Mouse (Mus musculus) kidney, embryonic 14.5 days (tissue): ENCODE measurements at regions not wholly inside any gene's neighbourhood (a gene's known extent, or its start where the extent isn't known, plus 50 kb on each side); places are given as distances from the start of the nearest gene placed in this dataset.

Source experiments
- ATAC-seq: fragments of 200-750 bp; cut with Nextera tagmentation; 2 replicates; pipeline ENCODE4 v1.8.0; 2017; ENCODE audit warnings: moderate number of reproducible peaks, mild to moderate bottlenecking, moderate TSS enrichment, moderate library complexity; ENCODE audit not compliant: low FRiP score, low TSS enrichment
- H3K27ac ChIP-seq: fragments of 300-500 bp; sonication (generic); 2 replicates; pipeline ENCODE4 v1.5.1; 2014; ENCODE audit warnings: low read depth, mild to moderate bottlenecking, low read length, moderate library complexity, mixed read lengths
- H3K27me3 ChIP-seq: fragments of 300-500 bp; sonication (generic); 2 replicates; pipeline ENCODE4 v1.6.1; 2014; ENCODE audit warnings: mild to moderate bottlenecking, low read length; ENCODE audit not compliant: control insufficient read depth, insufficient read depth
- H3K36me3 ChIP-seq: fragments of 300-500 bp; sonication (generic); 2 replicates; pipeline ENCODE4 v1.6.1; 2014; ENCODE audit warnings: low read length, mixed read lengths; ENCODE audit not compliant: control insufficient read depth, insufficient read depth
- H3K4me1 ChIP-seq: fragments of 300-500 bp; sonication (generic); 2 replicates; pipeline ENCODE4 v1.6.1; 2014; ENCODE audit warnings: low read length, mixed read lengths; ENCODE audit not compliant: control insufficient read depth, insufficient read depth
- H3K4me2 ChIP-seq: fragments of 300-500 bp; sonication (generic); replicated peaks from 2 replicates; pipeline ENCODE4 v1.6.1; 2014; ENCODE audit warnings: low read depth, mild to moderate bottlenecking, low read length
- H3K4me3 ChIP-seq: fragments of 300-500 bp; sonication (generic); 2 replicates; pipeline ENCODE4 v1.5.1; 2014; ENCODE audit warnings: mild to moderate bottlenecking, low read length
- H3K9ac ChIP-seq: fragments of 300-500 bp; sonication (generic); 2 replicates; pipeline ENCODE4 v1.6.1; 2014; ENCODE audit warnings: low read depth, mild to moderate bottlenecking, low read length, moderate library complexity
- H3K9me3 ChIP-seq: fragments of 300-500 bp; sonication (generic); 2 replicates; pipeline ENCODE4 v1.6.1; 2016; ENCODE audit warnings: low read length; ENCODE audit not compliant: control insufficient read depth
- WGBS: fragments of 180-500 bp; shearing (Covaris S2); extraction: QIAGEN DNeasy Blood & Tissue Kit; methylation state at CpG from one replicate; pipeline ENCODE4 v1.1.7; 2014; 5-methylcytosine and 5-hydroxymethylcytosine counted together

DNA sequence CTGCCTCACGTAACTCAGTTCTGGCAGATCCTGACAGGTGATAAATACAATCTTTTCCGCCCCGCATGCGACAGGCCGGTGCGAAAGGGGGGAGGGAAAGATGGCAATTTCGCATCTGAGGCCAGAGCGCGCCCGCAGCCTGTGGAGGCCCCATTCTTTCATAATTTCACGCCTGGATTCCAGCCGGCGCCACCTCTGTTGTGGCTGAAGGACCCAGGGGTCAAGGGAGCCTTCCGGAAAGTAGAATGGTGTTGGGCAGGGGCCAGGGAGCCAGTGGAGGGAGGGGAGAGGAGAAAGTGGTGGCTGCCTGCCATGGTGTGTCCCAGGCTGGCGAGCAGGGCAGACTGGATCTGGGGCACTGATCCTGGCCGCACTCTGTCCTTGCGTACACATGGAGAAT, 224.5 kb downstream of the Gm26897 start:
- no peak overlapping the region for H3K4me3 ChIP-seq
- H3K9me3 ChIP-seq = no peaks in the 10 kb centered on the region
- peaks cover 3% of the 10 kb centered on the region; the same call in 1 of the 2 replicates for H3K27me3 ChIP-seq
- WGBS = 45% methylated on average over 17 of the region's 17 CpGs
- no peaks in the 10 kb centered on the region; the same call in 1 of the 2 replicates for H3K4me1 ChIP-seq
- H3K36me3 ChIP-seq = no peaks in the 10 kb centered on the region
- H3K9ac ChIP-seq = no peak overlapping the region
- no peak overlapping the region for H3K27ac ChIP-seq
- peak overlapping the region; percentile 4; the same call in 1 of the 2 replicates for H3K4me2 ChIP-seq
- ATAC-seq = no peak

DNA sequence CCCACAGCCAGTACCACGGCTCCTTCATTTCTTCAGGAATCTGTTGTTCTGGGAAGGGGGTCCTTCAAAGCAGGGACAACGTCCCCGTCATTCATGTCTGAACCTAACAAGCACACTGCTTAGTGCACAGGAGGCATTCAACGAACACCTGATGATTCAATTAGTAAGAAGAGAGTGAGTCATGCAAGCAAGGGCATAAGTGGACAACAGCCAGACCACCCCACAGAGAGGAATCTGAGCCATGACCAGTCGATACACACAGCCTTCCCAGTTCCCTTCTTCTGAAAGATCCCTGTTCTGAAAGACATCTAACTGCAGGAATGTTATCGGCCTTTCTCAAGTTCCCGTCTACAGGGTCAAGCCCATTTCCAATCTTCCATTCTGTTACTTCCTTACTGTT, 231.6 kb downstream of the Gm26897 start:
- no peak overlapping the region for H3K9ac ChIP-seq
- WGBS = 89% methylated on average over 7 of the region's 7 CpGs
- H3K4me3 ChIP-seq = no peak overlapping the region
- no peaks in the 10 kb centered on the region for H3K36me3 ChIP-seq
- ATAC-seq = no peak
- no peak overlapping the region for H3K4me2 ChIP-seq
- no peak overlapping the region for H3K27ac ChIP-seq
- no peaks in the 10 kb centered on the region for H3K4me1 ChIP-seq
- 0 out of 2 replicates have a peak, but pooled peaks cover 2% of the 10 kb centered on the region for H3K9me3 ChIP-seq
- no peaks in the 10 kb centered on the region for H3K27me3 ChIP-seq

DNA sequence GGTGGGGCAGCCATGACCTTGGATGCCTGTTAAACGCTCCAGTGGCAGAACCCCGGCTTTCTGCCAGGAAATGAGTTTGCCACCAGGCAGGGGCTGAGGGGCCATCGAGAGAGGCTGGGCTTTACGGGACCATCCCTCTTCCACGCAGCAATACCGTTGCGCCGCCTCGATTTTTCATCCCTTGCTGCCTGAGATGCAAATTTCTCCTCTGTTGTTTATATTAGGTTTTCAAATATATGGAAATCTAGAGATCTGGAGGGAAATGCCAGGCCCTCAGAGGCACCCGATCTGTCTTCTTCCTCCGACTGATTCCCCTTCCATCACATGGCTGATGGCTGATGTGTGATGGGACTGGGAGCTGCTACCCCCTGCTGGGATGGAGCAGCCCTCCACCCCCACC, 234.4 kb downstream of the Gm26897 start:
- Histone ChIP-seq H3K9ac (no peak overlapping the region), H3K9me3 (0 out of 2 replicates have a peak, but pooled peaks cover 2% of the 10 kb centered on the region), H3K4me3 (no peak overlapping the region), H3K27ac (no peak overlapping the region), H3K27me3 (no peaks in the 10 kb centered on the region), H3K4me2 (no peak overlapping the region), H3K4me1 (no peaks in the 10 kb centered on the region), H3K36me3 (no peaks in the 10 kb centered on the region)
- WGBS = 68% methylated on average over 11 of the region's 11 CpGs
- ATAC-seq = no peak

DNA sequence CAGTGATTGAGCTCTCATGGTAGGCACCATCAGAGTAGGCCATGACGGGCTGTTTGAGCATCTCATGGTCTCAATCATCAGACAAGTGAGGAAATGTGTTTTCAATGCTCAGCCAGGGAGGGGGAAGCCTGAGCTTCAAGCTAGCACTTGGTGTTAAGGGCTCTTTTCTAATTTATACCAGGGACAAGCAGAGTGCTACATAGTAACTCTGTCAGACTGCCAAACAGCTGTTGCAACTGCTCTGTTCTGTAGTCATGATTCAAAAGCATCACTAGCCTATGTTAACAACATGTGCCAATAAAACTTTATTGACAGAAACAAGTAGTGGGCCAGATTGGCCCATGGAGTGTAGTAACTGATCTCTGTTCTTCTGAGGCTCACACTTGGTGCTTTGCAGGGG, 235.0 kb downstream of the Gm26897 start:
- Histone ChIP-seq H3K27me3 (no peaks in the 10 kb centered on the region), H3K4me2 (no peak overlapping the region), H3K9me3 (0 out of 2 replicates have a peak, but pooled peaks cover 2% of the 10 kb centered on the region), H3K9ac (no peak overlapping the region), H3K36me3 (no peaks in the 10 kb centered on the region), H3K27ac (no peak overlapping the region), H3K4me1 (no peaks in the 10 kb centered on the region), H3K4me3 (no peak overlapping the region)
- ATAC-seq = no peak
- 83% methylated on average over 1 of the region's 1 CpGs for WGBS

DNA sequence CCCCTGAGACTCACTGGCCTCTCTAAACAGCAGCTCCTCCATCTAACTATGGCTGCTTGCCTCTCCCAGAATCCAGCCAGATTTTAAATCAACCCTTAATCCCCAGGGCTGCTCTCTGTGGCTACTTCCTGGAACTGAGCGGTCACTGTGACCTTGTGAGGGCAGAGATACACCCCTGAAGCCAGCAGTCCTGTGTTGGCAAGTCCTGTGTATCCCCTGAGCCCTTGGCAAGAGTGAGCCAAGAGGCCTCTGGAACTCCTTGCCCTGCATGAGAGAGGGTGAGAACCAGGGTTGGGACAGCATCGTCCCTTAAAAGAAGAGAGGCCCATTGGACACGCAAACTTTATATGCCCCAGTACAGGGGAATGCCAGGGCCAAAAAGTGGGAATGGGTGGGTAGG, 237.5 kb downstream of the Gm26897 start:
- no peaks in the 10 kb centered on the region for H3K27me3 ChIP-seq
- no peak overlapping the region for H3K4me3 ChIP-seq
- no peak overlapping the region for H3K27ac ChIP-seq
- WGBS = 82% methylated on average over 3 of the region's 3 CpGs
- H3K9me3 ChIP-seq = peaks cover under 1% of the 10 kb centered on the region; the same call in 1 of the 2 replicates
- ATAC-seq = no peak
- H3K4me1 ChIP-seq = no peaks in the 10 kb centered on the region
- no peaks in the 10 kb centered on the region for H3K36me3 ChIP-seq
- no peak overlapping the region for H3K4me2 ChIP-seq
- no peak overlapping the region for H3K9ac ChIP-seq

DNA sequence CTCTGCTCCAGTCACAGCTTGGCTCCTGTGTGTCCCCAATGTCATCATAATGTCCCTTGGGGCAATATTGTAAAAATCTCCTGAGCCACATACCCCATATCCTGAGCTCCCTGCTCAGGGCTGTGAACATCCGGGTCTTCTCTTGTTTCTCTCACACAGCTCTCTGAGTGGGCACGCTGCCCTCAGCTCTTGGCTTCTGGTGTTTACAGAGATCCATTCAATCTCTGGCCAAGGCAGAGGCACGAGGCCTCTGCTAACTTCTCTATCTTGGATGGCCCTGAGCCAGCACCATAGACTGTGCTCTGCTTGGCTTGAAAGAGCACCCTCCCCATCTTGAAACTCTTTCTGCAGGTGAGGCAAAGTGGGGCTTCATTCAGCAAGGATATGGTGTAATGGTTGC, 238.2 kb downstream of the Gm26897 start:
- H3K4me2 ChIP-seq = no peak overlapping the region
- 70% methylated on average over 3 of the region's 3 CpGs for WGBS
- no peaks in the 10 kb centered on the region; the same call in 1 of the 2 replicates for H3K9me3 ChIP-seq
- no peak for ATAC-seq
- no peak overlapping the region for H3K9ac ChIP-seq
- H3K36me3 ChIP-seq = no peaks in the 10 kb centered on the region
- H3K4me3 ChIP-seq = no peak overlapping the region
- H3K27ac ChIP-seq = no peak overlapping the region
- H3K4me1 ChIP-seq = no peaks in the 10 kb centered on the region
- H3K27me3 ChIP-seq = no peaks in the 10 kb centered on the region

DNA sequence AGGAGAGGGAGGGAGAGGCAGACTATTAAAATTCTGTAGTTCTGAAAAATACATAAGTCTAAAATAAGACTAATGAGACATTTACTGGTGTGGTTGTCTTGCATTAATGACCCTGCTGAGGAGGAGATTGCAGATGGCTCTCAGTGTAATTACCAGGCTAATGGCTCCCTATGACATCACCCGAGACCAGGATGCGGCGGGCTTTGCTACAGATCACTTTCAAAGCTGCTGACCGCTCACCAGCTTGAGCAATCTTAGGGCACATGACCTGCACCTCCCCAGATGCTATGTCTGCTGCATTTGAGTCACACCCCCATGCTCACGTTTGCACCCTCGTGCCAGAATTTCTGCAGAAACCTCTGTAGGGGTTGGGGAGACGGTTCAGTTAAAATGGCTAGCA, 242.0 kb downstream of the Gm26897 start:
- 16% methylated on average over 7 of the region's 7 CpGs for WGBS
- H3K27ac ChIP-seq = no peak overlapping the region
- ATAC-seq = no peak
- H3K9me3 ChIP-seq = no peaks in the 10 kb centered on the region; the same call in 1 of the 2 replicates
- H3K9ac ChIP-seq = no peak overlapping the region
- no peak overlapping the region for H3K4me2 ChIP-seq
- H3K36me3 ChIP-seq = no peaks in the 10 kb centered on the region
- H3K4me1 ChIP-seq = no peaks in the 10 kb centered on the region
- H3K27me3 ChIP-seq = no peaks in the 10 kb centered on the region
- no peak overlapping the region for H3K4me3 ChIP-seq

DNA sequence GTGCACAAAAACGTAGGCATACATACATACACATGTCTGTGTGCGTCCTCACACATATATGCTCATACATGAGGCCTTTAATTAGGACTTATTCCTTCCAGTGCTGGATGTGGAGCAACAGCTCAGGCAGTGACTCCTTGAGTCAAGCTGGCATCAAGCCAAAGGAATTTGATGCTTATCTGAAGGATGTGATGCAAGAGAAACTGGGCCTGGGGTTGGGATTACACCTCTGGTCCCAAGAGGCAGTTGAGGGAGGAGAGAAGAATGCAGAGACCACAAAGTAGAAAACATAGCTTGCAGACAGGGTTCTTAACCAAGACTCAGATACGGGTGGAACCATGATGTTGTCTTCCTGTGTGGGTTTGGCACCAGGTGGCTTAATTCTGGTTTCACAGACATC, 245.9 kb downstream of the Gm26897 start:
- WGBS = 82% methylated on average over 3 of the region's 3 CpGs
- no peaks in the 10 kb centered on the region; the same call in 1 of the 2 replicates for H3K9me3 ChIP-seq
- H3K27me3 ChIP-seq = no peaks in the 10 kb centered on the region
- H3K4me2 ChIP-seq = no peak overlapping the region
- no peak overlapping the region for H3K9ac ChIP-seq
- H3K36me3 ChIP-seq = no peaks in the 10 kb centered on the region
- no peak overlapping the region for H3K4me3 ChIP-seq
- no peaks in the 10 kb centered on the region for H3K4me1 ChIP-seq
- ATAC-seq = no peak
- no peak overlapping the region for H3K27ac ChIP-seq

DNA sequence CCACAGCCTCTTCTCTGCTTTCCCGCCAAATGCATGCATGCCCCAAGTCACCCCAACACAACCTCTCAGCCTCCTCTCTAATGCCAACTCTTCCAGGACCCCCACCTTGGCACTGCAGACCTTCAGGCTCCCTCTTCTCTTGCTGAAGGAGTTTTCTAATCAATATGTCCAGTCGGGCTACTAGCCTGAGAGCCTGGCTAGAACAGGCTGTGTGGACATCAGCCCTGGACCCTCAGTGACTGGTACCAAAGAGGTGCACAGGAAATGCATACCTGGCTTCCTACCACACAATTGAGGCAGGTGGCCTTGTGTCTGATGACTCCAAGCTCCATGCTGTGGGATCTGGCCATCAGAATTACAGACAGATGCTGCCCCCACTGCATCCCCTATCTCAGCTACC, 248.4 kb downstream of the Gm26897 start:
- no peaks in the 10 kb centered on the region for H3K36me3 ChIP-seq
- H3K4me3 ChIP-seq = no peak overlapping the region
- 88% methylated on average over 2 of the region's 2 CpGs for WGBS
- no peaks in the 10 kb centered on the region for H3K27me3 ChIP-seq
- H3K9ac ChIP-seq = no peak overlapping the region
- no peaks in the 10 kb centered on the region for H3K4me1 ChIP-seq
- ATAC-seq = no peak
- no peaks in the 10 kb centered on the region for H3K9me3 ChIP-seq
- no peak overlapping the region for H3K27ac ChIP-seq
- no peak overlapping the region for H3K4me2 ChIP-seq
